Mouse (Mus musculus): ENCODE data around the gene Drc1.

Drc1 gene

GRCm38 (mm10) chr5:30287106-30287882 is 6.1 kb downstream of the Drc1 start:
- no peak for DNase-seq

- no peak for DNase-seq
Measured at GRCm38 (mm10) chr5:30340815-30341214, 59.6 kb downstream of the Drc1 start.

DNA sequence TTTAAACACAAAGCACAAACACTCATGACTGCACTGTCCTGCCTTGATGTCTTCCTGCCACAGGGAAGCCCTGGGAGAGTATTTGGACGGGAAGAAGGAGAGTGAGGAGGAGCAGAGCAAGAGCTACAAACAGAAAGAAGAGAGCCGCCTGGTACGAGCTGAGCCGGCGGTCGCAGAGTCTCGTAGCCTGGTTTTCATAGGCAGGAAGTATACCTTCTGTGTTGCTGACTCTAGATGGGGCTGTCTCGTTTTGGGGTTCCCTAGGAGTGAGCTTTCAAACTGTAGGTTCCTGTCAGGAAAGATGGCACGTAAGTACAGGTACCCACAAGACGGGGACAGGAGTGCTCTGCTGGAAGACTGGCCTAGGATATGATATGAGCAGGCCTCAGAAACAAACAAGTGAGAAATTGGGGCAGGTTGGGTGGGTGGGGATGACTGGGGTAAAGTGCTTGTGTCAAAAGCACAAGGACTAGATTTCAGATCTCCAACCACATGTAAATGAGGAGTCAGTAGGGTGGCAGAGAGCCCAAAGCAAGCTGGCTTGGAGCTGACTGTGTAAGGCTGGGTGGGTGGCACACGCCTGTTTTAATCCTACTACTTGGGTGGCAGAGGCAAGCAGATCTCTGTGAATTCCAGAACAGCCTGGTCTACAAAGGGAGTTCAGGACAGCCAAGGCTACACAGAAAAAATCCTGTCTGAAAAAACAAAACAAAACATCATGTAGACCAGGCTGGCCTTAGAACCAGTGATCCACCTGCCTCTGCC is 60.6 kb downstream of the Drc1 start:
- no peak for DNase-seq

- no peak for DNase-seq
Measured at GRCm38 (mm10) chr5:30342601-30343015, 61.4 kb downstream of the Drc1 start.

- peak; percentile 58 for DNase-seq
Measured at GRCm38 (mm10) chr5:30343107-30343506, 61.9 kb downstream of the Drc1 start.

GRCm38 (mm10) chr5:30343886-30344285 is 62.7 kb downstream of the Drc1 start:
- DNase-seq: no peak

- no peak for DNase-seq
Measured at GRCm38 (mm10) chr5:30353605-30354004, 72.4 kb downstream of the Drc1 start.

- no peak for DNase-seq
Measured at GRCm38 (mm10) chr5:30355114-30355513, 73.9 kb downstream of the Drc1 start.

DNA sequence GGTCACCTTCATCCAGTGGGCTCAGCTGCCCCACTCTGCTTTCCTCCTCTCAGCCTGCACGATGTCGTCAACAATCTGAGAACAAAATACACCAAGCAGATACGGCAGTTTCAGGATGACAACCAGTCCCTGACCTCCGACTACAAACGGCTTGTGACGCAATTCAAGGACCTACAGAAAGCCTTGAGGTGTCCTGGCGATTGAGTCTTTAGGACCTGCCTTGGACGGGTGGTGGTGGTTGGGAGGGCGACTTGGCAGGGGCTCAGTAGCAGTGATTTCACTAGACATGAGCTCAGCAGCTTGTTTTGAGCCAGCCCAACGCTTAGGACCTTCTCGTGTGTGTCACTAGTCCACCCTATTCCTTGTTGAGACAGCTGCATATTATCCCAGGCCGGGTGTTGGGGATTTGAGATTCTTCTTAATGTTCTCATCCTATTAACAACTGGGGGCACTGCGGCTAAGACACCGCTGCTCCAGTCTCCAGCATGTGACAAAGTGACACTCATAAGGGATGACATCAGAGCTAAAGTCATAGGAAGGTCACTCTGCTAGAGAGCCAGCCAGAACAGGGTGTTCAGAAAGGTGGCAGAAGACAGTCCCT is 74.5 kb downstream of the Drc1 start:
- no peak for DNase-seq

- DNase-seq: no peak
Measured at GRCm38 (mm10) chr5:30356647-30357046, 75.5 kb downstream of the Drc1 start.

GRCm38 (mm10) chr5:30358436-30359099 is 77.4 kb downstream of the Drc1 start:
- no peak for DNase-seq

GRCm38 (mm10) chr5:30367405-30367804 is 86.2 kb downstream of the Drc1 start:
- DNase-seq: no peak

DNA sequence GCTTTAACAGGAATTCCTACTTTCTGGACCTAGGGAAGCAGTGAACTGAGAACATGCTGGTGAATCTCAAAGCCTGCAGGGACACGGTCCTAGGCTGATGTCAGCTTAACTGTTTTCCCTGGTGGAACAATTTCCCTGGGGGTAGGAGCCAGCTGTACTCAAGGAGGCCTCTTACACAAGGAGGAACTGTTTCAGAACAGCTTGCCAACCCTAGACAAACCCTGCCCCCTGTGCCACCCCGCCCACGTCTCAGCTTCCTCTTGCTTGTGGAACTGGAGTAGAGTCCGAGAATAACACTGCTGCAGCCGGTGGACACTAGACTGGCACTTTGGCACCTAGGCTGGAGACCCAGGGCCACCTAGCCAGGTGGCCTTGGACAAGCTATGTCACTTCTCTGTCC is 88.2 kb downstream of the Drc1 start:
- DNase-seq: peak; percentile 34

DNA sequence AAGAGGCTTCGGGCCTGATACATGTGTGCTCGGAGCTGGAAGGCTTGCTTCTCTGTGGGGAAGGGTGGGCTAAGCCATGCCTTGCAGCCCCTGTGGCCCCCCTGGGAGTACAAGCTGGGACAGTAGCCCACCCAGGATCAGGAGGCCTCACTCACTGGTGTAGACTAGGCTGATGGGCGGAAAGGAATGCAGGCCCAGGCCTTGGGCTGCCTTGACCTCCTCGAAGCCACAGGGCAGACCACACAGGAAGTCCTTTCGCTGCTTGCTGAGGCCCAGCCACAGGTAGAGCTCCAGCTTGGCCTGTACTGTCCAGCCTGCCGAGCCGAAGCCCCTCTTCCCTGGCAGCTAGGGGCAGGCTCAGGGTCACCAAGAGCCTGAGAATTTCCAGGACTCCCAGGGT is 101.7 kb downstream of the Drc1 start:
- DNase-seq: no peak

GRCm38 (mm10) chr5:30387726-30388125 is 106.5 kb downstream of the Drc1 start:
- no peak for DNase-seq

DNA sequence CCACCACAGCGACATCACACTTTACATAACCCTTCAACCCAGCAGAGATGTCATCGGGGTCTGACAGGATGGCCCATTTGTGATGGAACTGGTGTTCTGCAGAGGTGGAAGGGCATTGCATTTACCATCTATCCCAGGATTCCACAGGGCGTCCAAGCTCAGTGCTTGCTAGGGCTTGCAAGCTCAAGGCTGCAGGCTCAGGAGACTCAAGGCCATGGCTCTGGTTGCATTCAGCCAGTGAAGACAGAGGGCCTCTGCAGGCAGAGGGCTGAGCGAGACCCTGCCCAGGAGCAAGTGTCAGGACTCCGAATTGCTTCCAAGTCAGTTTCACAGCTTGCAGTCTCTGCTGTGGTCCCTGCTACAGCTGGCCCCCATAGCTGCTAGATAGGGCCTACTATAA is 108.6 kb downstream of the Drc1 start:
- DNase-seq: no peak

DNA sequence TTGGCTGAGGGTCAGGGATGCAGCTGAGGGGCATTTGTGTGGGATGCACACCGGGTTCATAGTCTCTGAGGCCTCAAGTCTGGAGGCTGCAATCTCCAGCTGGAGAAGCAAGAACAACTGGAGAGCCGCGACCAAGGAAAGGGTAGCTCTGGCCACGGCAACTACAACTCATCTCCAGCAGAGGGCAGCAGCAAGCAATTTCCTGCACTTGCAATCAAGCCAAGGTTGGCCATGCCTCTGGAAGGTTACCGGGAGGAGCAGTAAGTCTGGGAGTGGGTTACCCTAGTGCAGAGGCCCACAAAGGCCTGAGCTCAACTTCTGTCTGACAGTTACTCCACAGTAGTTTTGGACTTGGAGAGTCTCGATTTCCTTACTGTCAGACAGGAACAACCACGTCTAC is 110.3 kb downstream of the Drc1 start:
- peak; percentile 73 for DNase-seq

- DNase-seq: no peak
Measured at GRCm38 (mm10) chr5:30400521-30400920, 119.3 kb downstream of the Drc1 start.

DNA sequence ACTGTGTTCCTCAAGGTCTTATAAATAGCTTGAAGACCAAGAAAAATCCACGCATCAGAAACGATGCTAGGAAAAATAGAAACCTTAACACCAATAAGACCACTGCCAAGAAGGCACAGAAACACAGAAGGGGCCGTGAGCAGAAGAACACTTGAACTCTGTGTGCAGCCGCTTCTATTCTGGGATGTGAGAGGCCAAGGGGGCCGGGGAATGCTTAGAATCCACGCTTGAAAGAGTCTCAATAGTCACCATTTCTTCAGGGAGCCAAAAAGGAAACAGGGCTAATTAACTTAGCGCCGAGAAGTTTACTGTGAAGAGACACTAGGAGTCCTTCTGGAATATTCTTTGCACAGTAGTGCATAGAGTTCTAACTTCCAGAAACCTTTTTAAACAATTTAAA is 120.0 kb downstream of the Drc1 start:
- no peak for DNase-seq

GRCm38 (mm10) chr5:30406876-30407275 is 125.7 kb downstream of the Drc1 start:
- no peak for DNase-seq

DNA sequence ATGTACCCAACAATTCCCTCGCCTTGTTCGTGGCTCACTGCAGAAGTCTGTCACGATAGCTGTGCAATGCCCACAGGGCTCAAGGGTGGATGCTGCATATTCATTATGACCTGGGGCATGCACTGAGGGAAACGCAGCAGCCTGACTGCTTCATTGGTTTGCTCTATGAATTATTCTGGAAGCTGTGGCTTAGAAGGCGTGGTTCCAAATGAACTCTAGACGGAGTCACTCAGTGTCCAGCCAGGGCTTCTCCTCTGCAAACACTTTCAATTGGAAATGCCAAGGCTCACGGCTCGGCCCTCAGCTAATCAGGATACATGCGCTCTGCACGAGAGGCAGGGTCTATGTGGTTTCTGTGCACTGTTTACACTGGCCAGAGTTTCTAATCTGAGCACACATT is 130.3 kb downstream of the Drc1 start:
- DNase-seq: no peak

- DNase-seq: no peak
Measured at GRCm38 (mm10) chr5:30415381-30415780, 134.2 kb downstream of the Drc1 start.

- DNase-seq: no peak
Measured at GRCm38 (mm10) chr5:30415876-30416275, 134.7 kb downstream of the Drc1 start.

All from right cerebral cortex, postnatal 14 days (tissue).